Mouse (Mus musculus) thymus, postnatal 14 days (tissue): ENCODE measurements around the gene Slc46a3.
"Not testable (repeated sequence)": the region's sequence is repeated elsewhere in the genome, so short reads cannot be mapped to it uniquely, and the experiment has no call there.

Experiments
- DNase-seq: peaks from one replicate; pipeline ENCODE4 v3.0.0; 2021

Gene Slc46a3

GRCm38 (mm10) chr5:147894455-147895076, at the start of gene Slc46a3:
Gene Slc46a3 (minus strand): TSS chr5:147894815.
- DNase-seq, result peak; percentile 92

GRCm38 (mm10) chr5:147939226-147939625, 44.6 kb upstream of the Slc46a3 start:
- no peak for DNase-seq

- no peak for DNase-seq
Observed at GRCm38 (mm10) chr5:147935096-147935495, 40.5 kb upstream of the Slc46a3 start.

GRCm38 (mm10) chr5:147928668-147929497, 34.3 kb upstream of the Slc46a3 start:
- DNase-seq, result no peak

GRCm38 (mm10) chr5:147925935-147926604, 31.5 kb upstream of the Slc46a3 start:
- peak; percentile 30 for DNase-seq

- DNase-seq, result no peak
Observed at GRCm38 (mm10) chr5:147924621-147925020, 30.0 kb upstream of the Slc46a3 start.

GRCm38 (mm10) chr5:147918044-147918846, 23.6 kb upstream of the Slc46a3 start:
- no peak for DNase-seq

GRCm38 (mm10) chr5:147916171-147916570, 21.6 kb upstream of the Slc46a3 start:
- DNase-seq, result no peak

- DNase-seq, result no peak
Observed at GRCm38 (mm10) chr5:147915038-147915566, 20.5 kb upstream of the Slc46a3 start.

GRCm38 (mm10) chr5:147913241-147913842, 18.7 kb upstream of the Slc46a3 start:
- no peak for DNase-seq

GRCm38 (mm10) chr5:147911744-147912143, 17.1 kb upstream of the Slc46a3 start:
- no peak for DNase-seq

GRCm38 (mm10) chr5:147910807-147911509, 16.3 kb upstream of the Slc46a3 start:
- DNase-seq, result no peak

- DNase-seq, result no peak
Observed at GRCm38 (mm10) chr5:147907851-147908250, 13.2 kb upstream of the Slc46a3 start.

GRCm38 (mm10) chr5:147907144-147907543, 12.5 kb upstream of the Slc46a3 start:
- no peak for DNase-seq

- DNase-seq, result no peak
Observed at GRCm38 (mm10) chr5:147903166-147903565, 8.6 kb upstream of the Slc46a3 start.

GRCm38 (mm10) chr5:147902008-147902757, 7.6 kb upstream of the Slc46a3 start:
- DNase-seq, result no peak

GRCm38 (mm10) chr5:147898968-147899549, 4.4 kb upstream of the Slc46a3 start:
- no peak for DNase-seq

- no peak for DNase-seq
Observed at GRCm38 (mm10) chr5:147898254-147898653, 3.6 kb upstream of the Slc46a3 start.

GRCm38 (mm10) chr5:147896501-147896900, 1.9 kb upstream of the Slc46a3 start:
- not testable (repeated sequence) for DNase-seq
